Mouse (Mus musculus) urinary bladder, postnatal 36 days (tissue): ENCODE data around the gene Disp1.

Source experiments
- DNase-seq, 2 experiments: peaks; one replicate each; pipeline ENCODE4 v3.0.0; 2022; ENCODE audit warnings: low spot score in 2 of 2, mixed read lengths in 1 of 2

Gene Disp1

GRCm38 (mm10) chr1:183163512-183164189 is 57.7 kb downstream of the Disp1 start:
- DNase-seq = no peak

GRCm38 (mm10) chr1:183161057-183161456 is 60.3 kb downstream of the Disp1 start:
- no peak for DNase-seq

- DNase-seq = no peak
These were observed 61.1 kb downstream of the Disp1 start for GRCm38 (mm10) chr1:183160188-183160587.

- DNase-seq = no peak
These were observed 62.1 kb downstream of the Disp1 start for GRCm38 (mm10) chr1:183159183-183159582.

- peak in 1 of 2 experiments; percentile 51 for DNase-seq
These were observed 65.7 kb downstream of the Disp1 start for GRCm38 (mm10) chr1:183155600-183155999.

GRCm38 (mm10) chr1:183154296-183155204 is 66.8 kb downstream of the Disp1 start:
- no peak for DNase-seq

GRCm38 (mm10) chr1:183153354-183153753 is 68.0 kb downstream of the Disp1 start:
- no peak for DNase-seq

GRCm38 (mm10) chr1:183151510-183152319 is 69.6 kb downstream of the Disp1 start:
- DNase-seq = no peak

- no peak for DNase-seq
These were observed 70.9 kb downstream of the Disp1 start for GRCm38 (mm10) chr1:183150379-183150840.

- no peak for DNase-seq
These were observed 71.7 kb downstream of the Disp1 start for GRCm38 (mm10) chr1:183149571-183150105.

GRCm38 (mm10) chr1:183147438-183147841 is 73.9 kb downstream of the Disp1 start:
- peak; percentile 17 to 65 for DNase-seq

GRCm38 (mm10) chr1:183146795-183147194 is 74.5 kb downstream of the Disp1 start:
- no peak for DNase-seq

- no peak for DNase-seq
These were observed 75.1 kb downstream of the Disp1 start for GRCm38 (mm10) chr1:183146102-183146735.

- DNase-seq = no peak
These were observed 76.6 kb downstream of the Disp1 start for GRCm38 (mm10) chr1:183144602-183145205.

- DNase-seq = no peak
These were observed 78.1 kb downstream of the Disp1 start for GRCm38 (mm10) chr1:183143246-183143645.

GRCm38 (mm10) chr1:183142566-183142965 is 78.8 kb downstream of the Disp1 start:
- no peak for DNase-seq

GRCm38 (mm10) chr1:183141329-183141728 is 80.0 kb downstream of the Disp1 start:
- DNase-seq = no peak

- no peak for DNase-seq
These were observed 80.6 kb downstream of the Disp1 start for GRCm38 (mm10) chr1:183140511-183141268.

- no peak for DNase-seq
These were observed 83.2 kb downstream of the Disp1 start for GRCm38 (mm10) chr1:183138088-183138487.

GRCm38 (mm10) chr1:183134427-183134826 is 86.9 kb downstream of the Disp1 start:
- DNase-seq = no peak
